Mouse (Mus musculus) ES-E14 (cell line): ENCODE data around the gene Cers6. TPM values are rescaled to one million over a fixed set of nuclear protein-coding genes. Genes with fewer than 3 reads are reported as not detected.

ENCODE experiments used
- DNase-seq: peaks from one replicate; pipeline ENCODE4 v3.0.0-alpha.2; 2013; ENCODE audit warnings: low read depth, low spot score
- H3K27ac ChIP-seq: 2 replicates; pipeline ENCODE4 v1.5.1; 2012; ENCODE audit warnings: low read depth, mild to moderate bottlenecking, low read length, moderate library complexity, mixed read lengths; ENCODE audit not compliant: poor library complexity, insufficient read depth, severe bottlenecking
- H3K36me3 ChIP-seq: 2 replicates; pipeline ENCODE4 v1.6.1; 2012; ENCODE audit warnings: mild to moderate bottlenecking, low read length, moderate library complexity, mixed read lengths; ENCODE audit not compliant: control insufficient read depth, poor library complexity, insufficient read depth, severe bottlenecking
- H3K4me1 ChIP-seq, 2 experiments: fragments of 150-350 bp in 1 of 2; sonication (generic) in 1 of 2; 2 replicates each; pipeline ENCODE4 v1.6.1; 2012; ENCODE audit warnings: low read length in 2 of 2, mild to moderate bottlenecking in 1 of 2, mixed read lengths in 1 of 2; ENCODE audit not compliant: control insufficient read depth in 2 of 2, insufficient read depth in 2 of 2, poor library complexity in 1 of 2
- H3K4me3 ChIP-seq, 2 experiments: fragments of 150-350 bp in 1 of 2; sonication (generic) in 1 of 2; 2 replicates each; pipeline ENCODE4 v1.5.1; 2012; ENCODE audit warnings: low read length in 2 of 2, low read depth in 1 of 2, mild to moderate bottlenecking in 1 of 2, mixed read lengths in 1 of 2; ENCODE audit not compliant: insufficient read depth in 1 of 2, poor library complexity in 1 of 2, severe bottlenecking in 1 of 2
- H3K9ac ChIP-seq: 2 replicates; pipeline ENCODE4 v1.6.1; 2012; ENCODE audit warnings: low read depth, mild to moderate bottlenecking, low read length, mixed read lengths; ENCODE audit not compliant: poor library complexity, insufficient read depth, severe bottlenecking
- H3K9me3 ChIP-seq: fragments of 150-350 bp; sonication (generic); 2 replicates; pipeline ENCODE4 v1.6.1; 2012; ENCODE audit warnings: low read depth, mild to moderate bottlenecking, low read length; ENCODE audit not compliant: control insufficient read depth, insufficient read depth
- CHD2 ChIP-seq: IDR thresholded peaks from 2 replicates; pipeline ENCODE4 v1.6.1; 2014; ENCODE audit warnings: mild to moderate bottlenecking, low read depth, low read length, inconsistent platforms
- HCFC1 ChIP-seq: IDR thresholded peaks from 2 replicates; pipeline ENCODE4 v1.6.1; 2012; ENCODE audit warnings: low read length, inconsistent platforms, borderline replicate concordance; ENCODE audit not compliant: insufficient read depth
- MAFK ChIP-seq: IDR thresholded peaks from 2 replicates; pipeline ENCODE4 v1.6.1; 2014; ENCODE audit warnings: mild to moderate bottlenecking, low read depth, low read length, inconsistent platforms; ENCODE audit not compliant: insufficient read depth
- ZC3H11A ChIP-seq: IDR thresholded peaks from 2 replicates; pipeline ENCODE4 v1.6.1; 2012; ENCODE audit warnings: low read depth, mild to moderate bottlenecking, inconsistent platforms, low read length, borderline replicate concordance
- ZNF384 ChIP-seq: IDR thresholded peaks from 2 replicates; pipeline ENCODE4 v1.6.1; 2012; ENCODE audit warnings: low read depth, low read length, inconsistent platforms
- in situ Hi-C, 2 experiments: fragments of 600-800 bp; cut with MboI; formaldehyde crosslinking; loops; one replicate each; pipeline ENCODE4 v1.15.1; 2025; ENCODE audit warnings: low sequenced_read_pairs in 2 of 2, inconsistent platforms in 1 of 2; ENCODE audit not compliant: unreplicated experiment in 2 of 2
- total RNA-seq: library from RNA; depleted of rRNA; stranded (reverse); fragments of 300-350 nt; gene quantifications from 2 replicates; pipeline ENCODE4 v1.2.3, GENCODE M21; 2012

The Cers6 gene
- total RNA-seq, 1 experiment: 33.6 TPM

DNA sequence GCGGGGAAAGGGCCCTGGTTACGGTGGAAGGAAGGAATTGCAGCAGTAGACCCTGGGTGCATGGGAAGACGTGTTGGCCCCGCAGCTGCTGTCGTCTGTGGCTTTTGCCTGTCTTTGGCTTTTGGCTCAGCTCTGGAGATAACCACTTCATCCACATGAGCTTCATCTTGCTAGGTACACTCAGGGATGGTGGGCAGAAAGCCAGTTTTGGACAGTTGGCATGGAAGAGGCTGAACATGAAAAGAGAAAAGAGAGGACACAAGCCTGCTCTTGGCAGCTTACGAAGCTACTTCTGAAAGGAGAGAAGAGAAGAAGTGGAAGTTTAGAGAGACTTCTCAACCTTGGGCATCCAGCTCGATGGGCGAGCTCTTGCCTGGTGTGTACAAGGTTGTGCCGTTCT is 153.0 kb downstream of the Cers6 start:
- H3K4me3 ChIP-seq: no peak overlapping the region
- TF ChIP-seq ZNF384 (no peak), CHD2 (no peak), MAFK (no peak), ZC3H11A (no peak), HCFC1 (no peak)
- no peaks in the 10 kb centered on the region for H3K9me3 ChIP-seq
- H3K36me3 ChIP-seq: no peaks in the 10 kb centered on the region
- no peaks in the 10 kb centered on the region for H3K4me1 ChIP-seq
- H3K27ac ChIP-seq: no peak overlapping the region
- DNase-seq: no peak
- in situ Hi-C loops: no loop called here
- H3K9ac ChIP-seq: no peak overlapping the region

DNA sequence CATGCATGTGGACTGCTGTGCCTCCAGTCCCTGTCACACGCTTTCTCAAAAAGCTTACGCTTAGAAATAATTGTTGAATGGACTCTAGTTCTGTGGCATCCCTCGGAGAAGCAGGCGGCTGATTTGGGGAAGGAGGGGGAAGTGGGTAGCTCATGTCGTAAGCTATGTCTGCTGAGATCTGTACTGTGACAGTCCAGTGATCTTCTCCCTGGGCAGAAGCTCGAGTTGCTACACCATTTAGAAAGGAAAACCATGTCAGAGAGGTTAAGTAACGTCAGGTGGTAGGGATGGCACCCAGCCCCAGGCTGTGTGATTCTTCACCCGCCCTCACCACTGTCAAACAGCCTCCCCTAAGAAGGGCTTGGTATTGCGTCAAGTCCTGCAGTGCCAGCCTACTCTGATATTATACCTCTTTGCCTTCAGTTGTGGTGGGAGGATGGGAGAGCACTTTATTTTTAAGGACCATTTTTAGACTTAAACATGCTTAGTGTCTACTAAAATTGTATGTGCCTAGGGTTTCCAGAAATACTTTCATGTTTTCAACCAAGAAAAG is 154.0 kb downstream of the Cers6 start:
- TF ChIP-seq ZNF384: no peak
- TF ChIP-seq HCFC1: no peak
- no peak for TF ChIP-seq ZC3H11A
- TF ChIP-seq CHD2: no peak
- no peak for TF ChIP-seq MAFK
- Histone ChIP-seq H3K9ac (no peak overlapping the region), H3K4me1 (no peaks in the 10 kb centered on the region), H3K9me3 (no peaks in the 10 kb centered on the region), H3K36me3 (no peaks in the 10 kb centered on the region), H3K4me3 (no peak overlapping the region), H3K27ac (no peak overlapping the region)
- no peak for DNase-seq
- in situ Hi-C loops: no loop called here

DNA sequence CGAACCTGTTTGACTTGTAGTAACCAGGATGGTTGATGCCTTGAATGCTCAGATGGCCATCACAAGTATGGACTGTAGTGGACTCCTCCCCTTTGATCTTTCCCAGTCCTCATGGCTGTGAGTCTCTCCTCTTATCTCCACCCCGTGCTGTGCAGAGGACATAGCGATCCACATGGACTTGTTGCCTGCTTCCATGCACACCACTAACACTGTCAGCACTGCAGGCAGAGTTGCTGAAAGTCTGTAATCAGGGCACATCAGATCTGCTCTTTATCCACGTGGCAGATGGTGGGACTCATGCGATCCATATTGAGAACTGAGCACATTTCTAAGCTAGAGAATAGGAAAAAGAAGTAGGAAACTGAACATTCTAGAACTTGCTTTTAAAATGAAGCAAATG is 154.6 kb downstream of the Cers6 start:
- Histone ChIP-seq H3K4me3 (no peak overlapping the region), H3K36me3 (no peaks in the 10 kb centered on the region), H3K27ac (no peak overlapping the region), H3K9me3 (no peaks in the 10 kb centered on the region), H3K4me1 (no peaks in the 10 kb centered on the region), H3K9ac (no peak overlapping the region)
- DNase-seq: no peak
- in situ Hi-C loops: no loop called here
- no peak for TF ChIP-seq CHD2
- TF ChIP-seq ZC3H11A: no peak
- no peak for TF ChIP-seq HCFC1
- no peak for TF ChIP-seq MAFK
- TF ChIP-seq ZNF384: no peak

DNA sequence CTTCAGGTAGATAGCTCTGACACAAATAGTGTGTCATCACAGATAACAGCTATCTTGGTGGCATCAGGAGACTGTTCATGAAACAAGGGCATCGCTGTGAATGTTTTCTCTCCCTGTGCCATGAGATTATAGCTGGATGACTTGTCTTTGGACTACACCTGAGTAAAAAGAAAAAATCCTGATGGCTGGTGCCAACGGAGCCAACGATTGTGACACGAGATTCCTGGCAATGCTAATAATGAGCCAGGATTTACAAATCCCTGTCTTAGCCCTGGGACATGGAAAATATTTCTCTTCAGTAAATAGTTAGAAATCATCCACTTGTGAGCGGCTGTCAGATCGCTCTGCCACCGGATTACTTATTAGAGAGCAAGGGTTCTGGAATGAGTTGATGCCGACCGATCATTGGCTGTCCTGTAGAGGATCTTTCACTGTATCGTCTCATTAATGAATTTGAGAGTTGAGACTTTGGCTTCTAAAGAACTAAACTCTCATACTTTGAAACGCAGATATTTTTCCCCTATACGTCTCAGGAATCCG is 157.9 kb downstream of the Cers6 start:
- in situ Hi-C loops: no loop called here
- DNase-seq: no peak
- Histone ChIP-seq H3K9me3 (no peaks in the 10 kb centered on the region), H3K27ac (no peak overlapping the region), H3K36me3 (no peaks in the 10 kb centered on the region), H3K4me3 (no peak overlapping the region), H3K4me1 (no peaks in the 10 kb centered on the region), H3K9ac (no peak overlapping the region)
- no peak for TF ChIP-seq CHD2
- no peak for TF ChIP-seq ZNF384
- no peak for TF ChIP-seq ZC3H11A
- no peak for TF ChIP-seq HCFC1
